Mouse (Mus musculus) yolk sac, embryonic 10.5 days (tissue): ENCODE data around the gene Gm3727.
A peak's percentile ranks its signal among the peaks of the same experiment; 100 is the strongest.
"Not testable (repeated sequence)": the region's sequence is repeated elsewhere in the genome, so short reads cannot be mapped to it uniquely, and the experiment has no call there.

Experiments used
- DNase-seq: peaks from one replicate; pipeline ENCODE4 v3.0.0-alpha.2; 2017; ENCODE audit warnings: low spot score

Gm3727 gene

DNA sequence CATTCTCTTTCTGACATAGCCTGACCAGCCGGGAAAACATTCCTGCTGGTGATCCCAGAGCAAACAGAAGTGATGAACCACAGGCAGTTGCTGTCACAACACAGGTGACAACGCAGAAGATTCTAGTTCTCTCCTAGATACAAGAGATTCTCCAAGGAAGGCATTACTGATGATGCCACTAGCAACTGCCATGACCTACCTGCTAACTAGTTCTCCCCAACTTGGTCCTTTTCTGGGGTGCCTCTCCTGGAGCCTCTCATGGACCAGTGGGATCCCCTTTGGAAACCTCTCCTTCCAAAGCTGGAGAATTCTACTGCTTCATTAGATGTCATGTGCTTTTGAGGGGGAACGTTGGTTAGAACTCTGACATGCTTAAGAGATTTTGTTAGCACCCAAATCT, at the start of gene Gm3727:
Gm3727 (minus strand) TSS at position 101 of the 400 bp plus-strand sequence.
- not testable (repeated sequence) for DNase-seq

DNA sequence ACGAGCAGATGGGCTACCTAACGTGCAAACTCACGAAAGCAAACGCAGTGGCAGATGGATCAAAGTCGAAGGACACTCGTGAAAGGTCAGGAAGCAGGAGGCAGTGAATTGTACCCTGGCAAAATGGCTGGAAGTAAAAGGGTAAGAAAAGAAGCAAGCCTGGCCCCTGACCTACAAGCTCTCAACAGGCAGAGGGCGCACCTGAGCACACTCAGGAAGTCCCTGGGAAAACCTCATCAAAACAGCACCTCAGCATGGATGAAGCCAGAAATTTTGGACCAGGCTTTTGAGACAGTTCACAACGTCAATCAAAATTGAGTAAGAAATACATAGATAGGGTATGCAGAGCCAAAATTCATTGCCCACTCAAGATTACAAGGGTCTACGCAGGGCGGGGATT, 21.0 kb downstream of the Gm3727 start:
- DNase-seq = peak; percentile 3
